Mouse (Mus musculus) embryonic fibroblast, embryonic 13.5 days (primary cell): ENCODE measurements at regions not wholly inside any gene's neighbourhood (a gene's known extent, or its start where the extent isn't known, plus 50 kb on each side); places are given as distances from the start of the nearest gene placed in this dataset.

Experiments
- CTCF ChIP-seq: IDR thresholded peaks from 2 replicates; pipeline ENCODE4 v1.5.1; 2011; ENCODE audit warnings: mild to moderate bottlenecking, control low read depth, low read length, moderate library complexity, borderline replicate concordance; ENCODE audit not compliant: insufficient read depth
- POLR2A ChIP-seq: IDR thresholded peaks from 2 replicates; pipeline ENCODE4 v1.6.1; 2011; ENCODE audit warnings: low read depth, mild to moderate bottlenecking, control low read depth, low read length, moderate library complexity

GRCm38 (mm10) chr15:6000816-6001215, 298.8 kb upstream of the Dab2 start:
- TF ChIP-seq CTCF = no peak
- TF ChIP-seq POLR2A = no peak
